Mouse (Mus musculus) neural tube, embryonic 15.5 days (tissue): ENCODE measurements around the gene Clvs2. TPM values are rescaled to one million over a fixed set of nuclear protein-coding genes. Genes with fewer than 3 reads are reported as not detected.

Experiments used
- ATAC-seq: fragments of 200-750 bp; cut with Nextera tagmentation; 2 replicates; pipeline ENCODE4 v1.8.0; 2017; ENCODE audit warnings: mild to moderate bottlenecking, moderate TSS enrichment, moderate library complexity; ENCODE audit not compliant: low FRiP score
- H3K27ac ChIP-seq: fragments of 300-500 bp; sonication (generic); replicated peaks from 2 replicates; pipeline ENCODE4 v1.5.1; 2015; ENCODE audit warnings: mild to moderate bottlenecking, inconsistent platforms
- H3K27me3 ChIP-seq: fragments of 300-500 bp; sonication (generic); replicated peaks from 2 replicates; pipeline ENCODE4 v1.6.1; 2015; ENCODE audit warnings: inconsistent platforms
- H3K36me3 ChIP-seq: fragments of 300-500 bp; sonication (generic); 2 replicates; pipeline ENCODE4 v1.6.1; 2015; ENCODE audit warnings: inconsistent platforms
- H3K4me1 ChIP-seq: fragments of 300-500 bp; sonication (generic); 2 replicates; pipeline ENCODE4 v1.6.1; 2015; ENCODE audit warnings: inconsistent platforms
- H3K4me2 ChIP-seq: fragments of 300-500 bp; sonication (generic); 2 replicates; pipeline ENCODE4 v1.6.1; 2015; ENCODE audit warnings: inconsistent platforms, mild to moderate bottlenecking, moderate library complexity
- H3K4me3 ChIP-seq: fragments of 300-500 bp; sonication (generic); replicated peaks from 2 replicates; pipeline ENCODE4 v1.5.1; 2015; ENCODE audit warnings: mild to moderate bottlenecking, inconsistent platforms
- H3K9ac ChIP-seq: fragments of 300-500 bp; sonication (generic); replicated peaks from 2 replicates; pipeline ENCODE4 v1.6.1; 2015; ENCODE audit warnings: mild to moderate bottlenecking, inconsistent platforms
- H3K9me3 ChIP-seq: fragments of 300-500 bp; sonication (generic); replicated peaks from 2 replicates; pipeline ENCODE4 v1.6.1; 2016; ENCODE audit warnings: inconsistent platforms
- WGBS: fragments of 180-500 bp; shearing (Covaris S2); methylation state at CpG from one replicate; pipeline ENCODE4 v1.1.7; 2015; ENCODE audit warnings: mixed read lengths; 5-methylcytosine and 5-hydroxymethylcytosine counted together
- polyA plus RNA-seq: library from polyadenylated mRNA; unstranded; fragments of >200 nt; fragmentation: Nextera tagmentation; extraction: Ambion mirVana; gene quantifications from 2 replicates; pipeline ENCODE4 v1.2.1, GENCODE M21; 2015

Gene Clvs2
- polyA plus RNA-seq, result 19.4 and 24.3 TPM in 2 replicates

GRCm38 (mm10) chr10:33624131-33624879 is at the start of gene Clvs2:
Gene Clvs2 (minus strand): TSS chr10:33624769.
- H3K9ac ChIP-seq, result peak within 1 kb of the TSS; percentile 82
- peak; percentile 94 for ATAC-seq
- peak within 1 kb of the TSS; percentile 91 for H3K27ac ChIP-seq
- H3K4me2 ChIP-seq, result peak within 1 kb of the TSS; percentile 80
- H3K4me1 ChIP-seq, result peaks cover 20% of the 10 kb centered on the region
- WGBS, result under 1% methylated on average over 37 of the region's 37 CpGs
- H3K27me3 ChIP-seq, result no peaks in the 10 kb centered on the region
- peak within 1 kb of the TSS; percentile 67 for H3K4me3 ChIP-seq
- H3K36me3 ChIP-seq, result no peaks in the 10 kb centered on the region
- H3K9me3 ChIP-seq, result no peaks in the 10 kb centered on the region

GRCm38 (mm10) chr10:33653142-33653541 is 28.6 kb upstream of the Clvs2 start:
- no peaks in the 10 kb centered on the region for H3K27me3 ChIP-seq
- H3K9me3 ChIP-seq, result no peaks in the 10 kb centered on the region
- no peak overlapping the region for H3K4me2 ChIP-seq
- H3K9ac ChIP-seq, result no peak overlapping the region
- H3K4me1 ChIP-seq, result no peaks in the 10 kb centered on the region
- ATAC-seq, result no peak
- H3K36me3 ChIP-seq, result no peaks in the 10 kb centered on the region
- no peak overlapping the region for H3K4me3 ChIP-seq
- no peak overlapping the region for H3K27ac ChIP-seq

- peak; percentile 76 for ATAC-seq
- Histone ChIP-seq H3K27me3 (no peaks in the 10 kb centered on the region), H3K9me3 (no peaks in the 10 kb centered on the region), H3K4me2 (peak overlapping the region; percentile 80), H3K4me3 (peak overlapping the region; percentile 67), H3K4me1 (peaks cover 20% of the 10 kb centered on the region), H3K9ac (peak overlapping the region; percentile 82), H3K36me3 (no peaks in the 10 kb centered on the region), H3K27ac (peak overlapping the region; percentile 91)
- WGBS, result 7% methylated on average over 6 of the region's 6 CpGs
These were observed 985 bp downstream of the Clvs2 start for GRCm38 (mm10) chr10:33623577-33623991.

GRCm38 (mm10) chr10:33622700-33623099 is 1.9 kb downstream of the Clvs2 start:
- WGBS, result 81% methylated on average over 8 of the region's 8 CpGs

DNA sequence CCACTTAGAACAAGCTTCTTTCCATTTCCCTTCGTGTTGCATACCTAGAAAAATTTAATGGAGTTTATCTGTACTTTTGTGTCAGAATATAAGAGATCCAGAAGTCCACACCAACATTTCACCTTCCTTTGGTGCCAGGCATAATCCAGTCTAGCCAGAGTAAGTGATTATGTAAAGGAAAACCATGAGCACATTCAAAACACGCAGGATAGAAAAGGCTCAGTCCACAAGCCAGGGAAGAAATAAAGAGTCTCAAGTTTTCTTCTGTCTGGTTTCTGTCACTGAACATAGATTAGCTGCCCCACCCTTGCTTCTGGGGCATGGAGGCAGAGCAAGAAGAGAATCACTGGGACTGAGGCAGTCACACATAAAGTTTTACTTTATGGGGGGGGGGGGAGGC is 8.4 kb downstream of the Clvs2 start:
- no peaks in the 10 kb centered on the region for H3K9me3 ChIP-seq
- H3K4me2 ChIP-seq, result no peak overlapping the region
- no peak overlapping the region for H3K4me3 ChIP-seq
- 86% methylated on average over 2 of the region's 2 CpGs for WGBS
- no peak overlapping the region for H3K9ac ChIP-seq
- H3K36me3 ChIP-seq, result no peaks in the 10 kb centered on the region
- H3K27me3 ChIP-seq, result no peaks in the 10 kb centered on the region
- H3K27ac ChIP-seq, result no peak overlapping the region
- 0 out of 2 replicates have a peak, but pooled peaks cover 3% of the 10 kb centered on the region for H3K4me1 ChIP-seq
- ATAC-seq, result no peak

More at GRCm38 (mm10) chr10:33622700-33623099, 1.9 kb downstream of the Clvs2 start:
- Histone ChIP-seq H3K27ac (no peak overlapping the region), H3K4me3 (peak overlapping the region; percentile 29), H3K4me2 (peak overlapping the region; percentile 54), H3K4me1 (peaks cover 20% of the 10 kb centered on the region), H3K9ac (no peak overlapping the region), H3K9me3 (no peaks in the 10 kb centered on the region), H3K36me3 (no peaks in the 10 kb centered on the region), H3K27me3 (no peaks in the 10 kb centered on the region)
- ATAC-seq, result no peak

GRCm38 (mm10) chr10:33613197-33613596 is 11.4 kb downstream of the Clvs2 start:
- H3K27me3 ChIP-seq, result no peaks in the 10 kb centered on the region
- no peaks in the 10 kb centered on the region for H3K9me3 ChIP-seq
- H3K27ac ChIP-seq, result no peak overlapping the region
- no peak overlapping the region for H3K9ac ChIP-seq
- ATAC-seq, result no peak
- no peak overlapping the region for H3K4me2 ChIP-seq
- 76% methylated on average over 1 of the region's 1 CpGs for WGBS
- H3K4me1 ChIP-seq, result no peaks in the 10 kb centered on the region
- no peaks in the 10 kb centered on the region for H3K36me3 ChIP-seq
- H3K4me3 ChIP-seq, result no peak overlapping the region

DNA sequence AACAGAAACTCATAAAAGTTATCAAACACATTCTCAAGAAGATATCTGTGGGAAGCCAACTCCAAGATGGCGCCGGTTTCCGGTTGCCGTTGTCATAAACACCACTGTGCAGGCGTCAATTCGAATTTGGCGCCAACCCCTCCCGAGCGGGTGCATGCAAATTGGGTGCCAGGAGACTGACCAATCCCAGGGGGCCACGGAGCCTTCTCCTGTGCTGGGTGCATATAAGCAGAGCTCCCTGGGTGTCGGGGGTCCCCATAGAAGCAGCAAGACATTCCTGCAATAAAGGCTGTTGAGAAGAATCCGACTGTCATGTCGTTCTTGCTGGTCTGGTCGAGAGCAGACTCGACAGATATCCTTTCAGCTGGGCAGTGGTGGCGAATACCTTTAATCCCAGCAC is 31.8 kb downstream of the Clvs2 start:
- H3K36me3 ChIP-seq, result no peaks in the 10 kb centered on the region
- no peak overlapping the region for H3K4me2 ChIP-seq
- H3K9ac ChIP-seq, result no peak overlapping the region
- no peaks in the 10 kb centered on the region for H3K27me3 ChIP-seq
- WGBS, result 96% methylated on average over 16 of the region's 16 CpGs
- no peak overlapping the region for H3K27ac ChIP-seq
- H3K4me1 ChIP-seq, result no peaks in the 10 kb centered on the region
- H3K9me3 ChIP-seq, result no peaks in the 10 kb centered on the region
- no peak overlapping the region for H3K4me3 ChIP-seq
- no peak for ATAC-seq

GRCm38 (mm10) chr10:33588800-33589199 is 35.8 kb downstream of the Clvs2 start:
- Histone ChIP-seq H3K4me2 (no peak overlapping the region), H3K27me3 (no peaks in the 10 kb centered on the region), H3K4me3 (no peak overlapping the region), H3K36me3 (no peaks in the 10 kb centered on the region), H3K27ac (no peak overlapping the region), H3K9me3 (no peaks in the 10 kb centered on the region), H3K4me1 (no peaks in the 10 kb centered on the region), H3K9ac (no peak overlapping the region)
- ATAC-seq, result no peak
- 65% methylated on average over 2 of the region's 2 CpGs for WGBS

GRCm38 (mm10) chr10:33587118-33587517 is 37.5 kb downstream of the Clvs2 start:
- Histone ChIP-seq H3K9me3 (no peaks in the 10 kb centered on the region), H3K4me2 (no peak overlapping the region), H3K4me1 (no peaks in the 10 kb centered on the region), H3K4me3 (no peak overlapping the region), H3K27me3 (no peaks in the 10 kb centered on the region), H3K9ac (no peak overlapping the region), H3K36me3 (no peaks in the 10 kb centered on the region), H3K27ac (no peak overlapping the region)
- WGBS, result 32% methylated on average over 2 of the region's 2 CpGs
- no peak for ATAC-seq

GRCm38 (mm10) chr10:33558081-33558480 is 66.5 kb downstream of the Clvs2 start:
- no peaks in the 10 kb centered on the region for H3K36me3 ChIP-seq
- no peaks in the 10 kb centered on the region for H3K9me3 ChIP-seq
- H3K27me3 ChIP-seq, result no peaks in the 10 kb centered on the region
- ATAC-seq, result no peak
- H3K9ac ChIP-seq, result no peak overlapping the region
- no peak overlapping the region for H3K4me3 ChIP-seq
- H3K4me2 ChIP-seq, result no peak overlapping the region
- H3K27ac ChIP-seq, result no peak overlapping the region
- no peaks in the 10 kb centered on the region for H3K4me1 ChIP-seq
- 49% methylated on average over 3 of the region's 3 CpGs for WGBS

- Histone ChIP-seq H3K4me1 (no peaks in the 10 kb centered on the region), H3K4me3 (no peak overlapping the region), H3K9ac (no peak overlapping the region), H3K4me2 (no peak overlapping the region), H3K27me3 (no peaks in the 10 kb centered on the region), H3K36me3 (no peaks in the 10 kb centered on the region), H3K27ac (no peak overlapping the region), H3K9me3 (no peaks in the 10 kb centered on the region)
- WGBS, result 89% methylated on average over 4 of the region's 4 CpGs
- no peak for ATAC-seq
These were observed 84.2 kb downstream of the Clvs2 start for GRCm38 (mm10) chr10:33540331-33540730.
